Mouse (Mus musculus) midbrain, embryonic 11.5 days (tissue): ENCODE results near the gene Fam240a. TPM values are rescaled to one million over a fixed set of nuclear protein-coding genes. Genes with fewer than 3 reads are reported as not detected.

Experiments used
- ATAC-seq: fragments of 200-750 bp; cut with Nextera tagmentation; 2 replicates; pipeline ENCODE4 v1.8.0; 2017; ENCODE audit warnings: moderate TSS enrichment, moderate library complexity; ENCODE audit not compliant: low FRiP score
- DNase-seq: peaks from one replicate; pipeline ENCODE4 v3.0.0; 2015; ENCODE audit warnings: low spot score; ENCODE audit errors: missing footprints
- H3K27ac ChIP-seq: fragments of 300-500 bp; sonication (generic); 2 replicates; pipeline ENCODE4 v1.5.1; 2014; ENCODE audit warnings: low read depth, low read length
- H3K27me3 ChIP-seq: fragments of 300-500 bp; sonication (generic); 2 replicates; pipeline ENCODE4 v1.6.1; 2014; ENCODE audit warnings: mild to moderate bottlenecking, low read length, moderate library complexity, mixed read lengths; ENCODE audit not compliant: control insufficient read depth, insufficient read depth
- H3K36me3 ChIP-seq: fragments of 300-500 bp; sonication (generic); 2 replicates; pipeline ENCODE4 v1.6.1; 2014; ENCODE audit warnings: mild to moderate bottlenecking, low read length, moderate library complexity, mixed read lengths; ENCODE audit not compliant: control insufficient read depth, insufficient read depth
- H3K4me1 ChIP-seq: fragments of 300-500 bp; sonication (generic); 2 replicates; pipeline ENCODE4 v1.6.1; 2014; ENCODE audit warnings: low read length; ENCODE audit not compliant: control insufficient read depth, insufficient read depth
- H3K4me2 ChIP-seq: fragments of 300-500 bp; sonication (generic); 2 replicates; pipeline ENCODE4 v1.6.1; 2014; ENCODE audit warnings: mild to moderate bottlenecking, moderate library complexity
- H3K4me3 ChIP-seq: fragments of 300-500 bp; sonication (generic); 2 replicates; pipeline ENCODE4 v1.5.1; 2014; ENCODE audit warnings: low read depth, low read length
- H3K9ac ChIP-seq: fragments of 300-500 bp; sonication (generic); 2 replicates; pipeline ENCODE4 v1.6.1; 2014; ENCODE audit warnings: low read length
- H3K9me3 ChIP-seq: fragments of 300-500 bp; sonication (generic); 2 replicates; pipeline ENCODE4 v1.6.1; 2016; ENCODE audit warnings: low read length; ENCODE audit not compliant: control insufficient read depth
- WGBS: fragments of 180-500 bp; shearing (Covaris S2); extraction: QIAGEN DNeasy Blood & Tissue Kit; methylation state at CpG from one replicate; pipeline ENCODE4 v1.1.7; 2014; 5-methylcytosine and 5-hydroxymethylcytosine counted together
- polyA plus RNA-seq: library from polyadenylated mRNA; unstranded; fragments of >200 nt; fragmentation: Nextera tagmentation; extraction: Ambion mirVana; gene quantifications from 2 replicates; pipeline ENCODE4 v1.2.1, GENCODE M21; 2014

The Fam240a gene
- polyA plus RNA-seq, 1 experiment from 2014 or later = not detected

DNA sequence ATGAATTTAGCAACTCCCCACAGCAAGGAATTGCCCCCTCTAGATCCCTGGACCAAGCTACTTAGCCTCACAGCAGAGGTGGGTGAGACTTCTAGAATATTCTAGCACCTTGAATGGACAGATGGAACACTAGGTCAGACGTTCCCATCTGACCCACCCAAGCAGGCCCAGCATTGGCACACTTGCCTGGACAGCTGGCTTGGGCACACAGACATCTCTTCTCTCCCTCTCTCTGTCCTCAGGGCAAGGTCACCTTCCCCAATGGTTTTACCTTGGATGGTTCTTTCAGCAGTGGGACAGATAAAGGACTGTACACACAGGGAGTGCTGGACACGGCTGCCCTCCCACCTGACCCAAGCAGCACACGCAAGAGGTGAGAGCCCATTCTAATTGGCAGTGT, 24.1 kb downstream of the Fam240a start:
- no peak for DNase-seq
- WGBS = 78% methylated on average over 3 of the region's 3 CpGs
- Histone ChIP-seq H3K9ac (no peak overlapping the region), H3K36me3 (no peaks in the 10 kb centered on the region), H3K4me1 (no peaks in the 10 kb centered on the region), H3K4me2 (no peak overlapping the region), H3K27me3 (no peaks in the 10 kb centered on the region), H3K9me3 (no peaks in the 10 kb centered on the region), H3K4me3 (no peak overlapping the region), H3K27ac (no peak overlapping the region)
- ATAC-seq = no peak

DNA sequence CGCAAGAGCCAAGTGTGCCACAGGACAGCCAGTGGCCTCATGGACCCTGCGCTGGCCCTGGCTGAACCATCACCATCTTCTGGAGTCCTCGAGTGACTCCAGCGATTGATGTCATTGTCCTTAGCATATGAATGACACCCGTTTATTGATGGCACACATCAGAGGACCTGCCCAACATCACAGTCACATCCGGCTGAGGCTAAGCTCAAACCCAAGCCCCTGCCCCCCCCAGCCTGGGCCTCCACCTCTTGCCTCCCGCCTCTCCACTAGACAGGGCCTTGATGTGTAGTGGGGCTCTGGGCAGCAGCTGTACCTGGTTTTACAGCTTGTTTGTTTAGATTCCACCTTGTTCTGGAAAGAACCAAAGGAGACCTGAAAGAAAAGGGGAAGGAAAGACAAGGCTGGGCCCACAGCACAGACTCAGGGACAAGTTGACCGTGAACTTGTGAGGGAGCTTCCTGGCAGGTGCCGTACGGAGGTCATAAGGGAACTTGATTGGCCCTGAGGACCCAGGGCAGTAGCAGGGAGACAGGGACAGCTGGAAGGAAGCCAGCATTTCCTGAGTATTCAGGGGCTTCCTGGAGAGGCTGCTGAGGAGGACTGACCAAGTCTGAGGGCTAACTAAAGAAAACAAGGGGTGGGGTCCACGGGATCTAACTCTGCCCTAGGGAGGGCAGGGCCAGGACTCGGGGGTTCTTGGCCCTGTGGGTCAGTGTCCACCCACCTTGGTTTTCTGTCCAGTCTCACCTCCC, 25.4 kb downstream of the Fam240a start:
- 87% methylated on average over 12 of the region's 12 CpGs for WGBS
- Histone ChIP-seq H3K36me3 (no peaks in the 10 kb centered on the region), H3K9me3 (no peaks in the 10 kb centered on the region), H3K4me3 (no peak overlapping the region), H3K27me3 (no peaks in the 10 kb centered on the region), H3K4me1 (no peaks in the 10 kb centered on the region), H3K27ac (no peak overlapping the region), H3K4me2 (no peak overlapping the region), H3K9ac (no peak overlapping the region)
- no peak for DNase-seq
- no peak for ATAC-seq

DNA sequence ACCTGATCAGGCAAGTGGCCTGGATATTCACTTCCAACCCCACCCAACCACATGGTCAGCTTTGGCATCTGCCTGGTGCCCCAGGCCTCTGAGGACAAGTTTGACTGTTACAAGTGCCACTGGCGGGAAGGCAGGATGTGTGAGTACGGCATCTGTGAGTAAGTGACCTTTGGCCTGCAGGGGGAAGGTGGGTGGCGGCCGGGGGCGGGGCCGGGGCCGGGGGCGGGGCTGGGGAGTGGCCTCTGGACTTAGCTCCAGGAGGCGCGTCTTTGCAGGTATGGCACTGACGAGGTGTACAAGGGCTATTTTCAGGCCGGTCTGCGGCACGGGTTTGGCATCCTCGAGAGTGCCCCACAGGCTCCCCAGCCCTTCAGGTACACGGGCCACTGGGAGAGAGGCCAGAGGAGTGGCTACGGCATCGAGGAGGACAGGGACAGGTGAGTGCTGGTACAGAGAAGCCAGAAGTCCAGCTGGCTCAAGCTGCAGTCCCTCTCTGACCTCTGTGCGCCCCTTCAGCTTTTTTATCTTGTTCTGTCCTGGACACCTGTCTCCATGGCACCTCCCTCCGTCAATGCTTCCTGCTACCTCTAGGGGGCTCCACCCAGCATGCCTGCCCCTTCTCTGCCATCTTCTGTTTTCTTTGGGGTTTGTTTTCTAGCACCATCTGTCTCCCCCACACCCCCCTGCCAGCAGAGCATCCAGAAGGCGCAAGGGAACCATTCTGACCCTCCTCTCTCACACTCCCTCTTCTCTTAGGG, 26.5 kb downstream of the Fam240a start:
- 15% methylated on average over 21 of the region's 21 CpGs for WGBS
- Histone ChIP-seq H3K9ac (no peak overlapping the region), H3K4me1 (no peaks in the 10 kb centered on the region), H3K4me2 (no peak overlapping the region), H3K27ac (no peak overlapping the region), H3K27me3 (no peaks in the 10 kb centered on the region), H3K9me3 (no peaks in the 10 kb centered on the region), H3K4me3 (no peak overlapping the region), H3K36me3 (no peaks in the 10 kb centered on the region)
- ATAC-seq = 0 out of 2 replicates have a peak, but pooled peaks have one; percentile 25
- no peak for DNase-seq

DNA sequence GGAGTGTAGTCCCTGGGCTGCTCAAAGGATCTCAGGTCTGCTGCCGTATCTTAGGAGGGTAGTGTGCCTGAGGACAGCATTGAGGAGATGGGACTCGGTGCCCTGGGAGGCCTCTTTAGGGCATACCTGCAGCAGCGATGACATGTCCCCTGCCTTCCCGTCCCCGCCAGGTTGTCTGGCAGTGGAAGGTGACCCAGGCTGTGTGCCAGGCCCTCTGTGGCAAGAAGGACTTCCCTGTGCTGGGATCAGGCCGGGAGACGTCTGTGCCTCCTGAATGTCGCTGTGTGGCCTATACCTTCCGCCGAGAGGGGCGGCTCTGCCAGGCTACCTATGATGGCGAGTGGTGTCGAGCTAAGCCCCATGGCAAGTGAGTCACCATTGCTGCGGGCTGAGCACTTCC, 27.7 kb downstream of the Fam240a start:
- 89% methylated on average over 14 of the region's 14 CpGs for WGBS
- DNase-seq = no peak
- no peak overlapping the region for H3K27ac ChIP-seq
- H3K9me3 ChIP-seq = no peaks in the 10 kb centered on the region
- no peak overlapping the region for H3K4me2 ChIP-seq
- no peak for ATAC-seq
- H3K4me1 ChIP-seq = no peaks in the 10 kb centered on the region
- H3K9ac ChIP-seq = no peak overlapping the region
- H3K36me3 ChIP-seq = no peaks in the 10 kb centered on the region
- no peak overlapping the region for H3K4me3 ChIP-seq
- no peaks in the 10 kb centered on the region for H3K27me3 ChIP-seq

DNA sequence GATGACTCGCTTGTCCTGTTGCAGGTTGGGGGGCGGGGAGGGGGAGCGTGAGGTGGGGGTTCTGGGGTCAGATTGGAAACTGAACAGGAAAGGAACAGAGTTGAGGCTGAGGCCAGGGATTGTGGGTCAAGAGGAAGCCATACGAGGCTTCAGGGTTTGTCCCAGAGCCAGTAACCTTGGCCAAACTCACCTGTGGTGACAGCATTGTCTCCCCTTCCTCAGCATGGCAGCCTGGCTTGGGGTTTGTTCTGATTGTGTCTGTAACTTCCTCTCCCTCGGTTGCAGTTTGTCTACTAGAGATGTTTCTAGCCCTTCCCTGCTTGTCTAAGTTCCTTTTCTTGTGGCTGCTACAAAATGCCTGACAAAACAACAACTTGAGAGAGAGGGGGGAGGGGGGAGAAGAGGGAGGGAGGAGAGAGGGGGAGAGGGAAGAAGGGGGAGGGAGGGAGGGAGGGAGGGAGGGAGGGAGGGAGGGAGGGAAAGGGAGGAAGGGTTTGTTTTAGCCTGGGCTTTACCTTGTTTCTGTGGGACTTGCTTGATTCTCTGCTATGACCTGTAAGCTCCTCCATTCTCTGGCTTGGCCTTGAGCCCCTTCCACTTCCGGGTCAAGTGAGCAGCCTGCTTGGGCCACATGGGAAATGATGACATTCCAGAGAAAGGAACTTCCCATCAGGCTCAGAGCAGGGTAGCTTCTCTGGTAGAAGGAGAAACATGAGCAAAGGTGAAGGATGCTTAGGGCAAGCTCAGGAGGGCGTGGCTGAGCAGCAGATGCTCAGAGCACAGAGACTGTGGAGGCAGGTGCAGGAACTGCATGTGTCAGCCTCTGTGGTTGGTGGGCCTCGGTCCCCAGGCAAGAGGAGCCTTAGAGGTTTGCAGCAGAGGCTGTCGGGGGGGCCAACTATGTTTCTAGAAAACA, 29.0 kb downstream of the Fam240a start:
- WGBS = 65% methylated on average over 9 of the region's 9 CpGs
- DNase-seq (no peak), ATAC-seq (no peak)
- no peaks in the 10 kb centered on the region for H3K36me3 ChIP-seq
- no peaks in the 10 kb centered on the region for H3K9me3 ChIP-seq
- no peaks in the 10 kb centered on the region for H3K27me3 ChIP-seq
- H3K9ac ChIP-seq = no peak overlapping the region
- no peak overlapping the region for H3K4me3 ChIP-seq
- H3K27ac ChIP-seq = no peak overlapping the region
- no peaks in the 10 kb centered on the region for H3K4me1 ChIP-seq
- no peak overlapping the region for H3K4me2 ChIP-seq

DNA sequence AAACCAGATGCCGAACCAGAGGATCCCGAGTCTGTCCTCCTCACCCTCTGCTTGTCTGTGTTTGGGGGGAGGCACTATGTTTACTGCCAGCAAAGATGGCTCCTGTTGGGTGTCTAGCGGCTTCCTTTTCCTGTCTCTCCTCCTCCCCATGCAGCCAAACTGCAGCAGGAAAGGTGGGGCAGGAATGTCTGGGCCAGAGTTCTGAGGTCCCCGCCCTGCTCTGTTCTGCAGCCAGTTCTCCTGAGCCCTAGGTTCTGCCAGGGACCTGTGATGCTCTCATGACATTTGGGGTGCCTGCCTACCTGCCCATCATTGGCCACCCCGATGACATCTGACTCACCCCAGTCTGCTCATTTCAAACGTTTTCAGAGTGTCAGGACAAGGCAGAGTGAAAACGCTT, 34.7 kb downstream of the Fam240a start:
- Histone ChIP-seq H3K4me3 (no peak overlapping the region), H3K4me2 (no peak overlapping the region), H3K9me3 (no peaks in the 10 kb centered on the region), H3K36me3 (no peaks in the 10 kb centered on the region), H3K27ac (no peak overlapping the region), H3K27me3 (peaks cover 36% of the 10 kb centered on the region), H3K4me1 (peaks cover 8% of the 10 kb centered on the region; the same call in 1 of the 2 replicates), H3K9ac (no peak overlapping the region)
- DNase-seq = no peak
- ATAC-seq = no peak
- 84% methylated on average over 7 of the region's 7 CpGs for WGBS

DNA sequence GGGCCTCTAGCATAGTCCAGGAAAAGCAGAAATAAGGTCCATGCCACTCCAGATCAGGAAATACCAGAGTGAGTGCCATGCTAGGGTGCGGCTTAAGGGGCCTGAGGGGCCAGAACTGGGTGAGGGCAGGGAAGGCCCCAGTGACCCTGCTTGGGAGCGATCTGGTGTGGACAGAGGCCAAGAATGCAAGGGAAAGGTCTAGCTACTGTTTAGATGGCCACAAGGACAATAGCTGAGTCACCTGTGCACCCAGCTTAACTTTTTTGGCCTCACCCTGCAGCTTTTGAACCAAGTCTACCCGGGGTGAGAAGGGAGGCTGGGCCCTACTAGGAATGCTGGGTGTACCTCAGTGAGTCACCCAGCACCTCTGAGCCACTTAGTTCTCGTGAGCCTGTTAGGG, 35.9 kb downstream of the Fam240a start:
- ATAC-seq (no peak), DNase-seq (no peak)
- Histone ChIP-seq H3K27ac (no peak overlapping the region), H3K4me2 (no peak overlapping the region), H3K4me1 (peaks cover 8% of the 10 kb centered on the region; the same call in 1 of the 2 replicates), H3K36me3 (no peaks in the 10 kb centered on the region), H3K9me3 (no peaks in the 10 kb centered on the region), H3K9ac (no peak overlapping the region), H3K27me3 (peaks cover 36% of the 10 kb centered on the region), H3K4me3 (peak overlapping the region; percentile 34)
- WGBS = 75% methylated on average over 4 of the region's 4 CpGs

DNA sequence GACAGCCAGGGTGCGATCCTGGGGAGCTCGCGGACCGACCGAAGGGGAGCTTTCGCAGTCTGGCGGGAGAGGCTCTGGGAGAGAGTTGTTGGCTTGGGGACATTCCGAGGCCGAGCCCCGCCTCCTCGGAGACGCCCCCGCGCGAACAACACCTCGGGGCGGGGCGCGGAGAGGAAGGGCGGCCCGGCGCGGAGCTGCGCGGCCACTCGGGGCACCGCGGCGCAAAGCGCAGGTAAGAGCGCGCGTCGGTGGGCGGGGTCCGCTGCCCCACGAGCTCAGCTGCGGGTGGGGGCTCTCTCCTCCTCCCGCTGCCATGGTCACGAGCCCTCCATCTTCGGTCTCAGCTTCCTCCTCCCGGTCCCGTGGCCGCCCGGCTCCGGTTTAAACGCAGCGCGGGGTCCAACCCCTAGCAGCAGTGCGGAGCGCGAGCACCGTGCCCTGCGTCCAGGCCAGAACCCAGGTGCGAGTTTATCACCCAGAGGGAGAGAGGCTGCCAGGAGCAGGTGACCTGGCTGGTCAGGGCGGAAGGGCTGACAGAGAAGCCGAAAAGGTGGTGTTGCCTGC, 36.6 kb downstream of the Fam240a start, which contains the start of gene Tmie:
Tmie (minus strand) TSS at position 116 of the 564 bp plus-strand sequence.
- Histone ChIP-seq H3K9ac (peak within 1 kb of the TSS; percentile 10; the same call in 1 of the 2 replicates), H3K27me3 (peaks cover 36% of the 10 kb centered on the region), H3K4me1 (peaks cover 13% of the 10 kb centered on the region), H3K4me3 (peak within 1 kb of the TSS; percentile 34), H3K27ac (no peak within 1 kb of the TSS), H3K36me3 (no peaks in the 10 kb centered on the region), H3K9me3 (no peaks in the 10 kb centered on the region), H3K4me2 (peak within 1 kb of the TSS; percentile 70)
- ATAC-seq (no peak), DNase-seq (peak; percentile 90)
- WGBS = under 1% methylated on average over 57 of the region's 57 CpGs
